Mouse (Mus musculus): ENCODE measurements around the gene Slc25a39.

Slc25a39 gene

DNA sequence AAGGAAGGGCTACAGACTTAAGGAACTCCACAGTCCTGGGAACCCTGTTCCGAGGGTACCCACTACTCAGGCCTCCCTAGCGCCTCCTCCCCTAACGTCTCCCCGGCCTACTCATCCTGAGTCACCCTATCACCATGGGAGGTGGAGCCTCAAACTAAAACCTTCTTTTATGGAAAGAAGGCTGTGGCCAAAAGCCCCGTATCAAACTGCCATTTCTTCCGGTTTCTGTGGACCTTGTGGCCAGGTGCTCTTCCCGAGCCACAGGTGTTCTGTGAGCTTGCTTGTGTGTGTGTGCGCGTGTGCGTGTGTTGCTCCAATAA lies 28.7 kb upstream of the Slc25a39 start:
- no peak for DNase-seq (ENCODE audit: low read depth, low spot score)

DNA sequence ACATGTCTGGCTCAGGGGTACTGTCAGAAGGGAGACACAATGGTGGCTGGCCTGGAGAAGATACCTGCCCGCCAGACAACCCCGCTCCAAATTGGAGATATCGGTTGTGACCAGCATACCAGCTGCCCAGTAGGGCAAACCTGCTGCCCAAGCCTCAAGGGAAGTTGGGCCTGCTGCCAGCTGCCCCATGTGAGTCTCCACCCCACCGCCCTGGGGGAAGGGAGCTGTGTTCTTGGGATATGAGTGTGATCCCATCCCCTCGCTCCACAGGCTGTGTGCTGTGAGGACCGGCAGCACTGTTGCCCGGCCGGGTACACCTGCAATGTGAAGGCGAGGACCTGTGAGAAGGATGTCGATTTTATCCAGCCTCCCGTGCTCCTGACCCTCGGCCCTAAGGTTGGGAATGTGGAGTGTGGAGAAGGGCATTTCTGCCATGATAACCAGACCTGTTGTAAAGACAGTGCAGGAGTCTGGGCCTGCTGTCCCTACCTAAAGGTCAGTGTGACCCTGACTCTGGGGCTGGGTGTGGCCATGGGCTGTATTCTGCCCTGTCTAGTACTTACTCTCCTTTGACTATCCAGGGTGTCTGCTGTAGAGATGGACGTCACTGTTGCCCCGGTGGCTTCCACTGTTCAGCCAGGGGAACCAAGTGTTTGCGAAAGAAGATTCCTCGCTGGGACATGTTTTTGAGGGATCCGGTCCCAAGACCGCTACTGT lies 28.2 kb upstream of the Slc25a39 start:
- no peak for DNase-seq (ENCODE audit: low read depth, low spot score)

DNA sequence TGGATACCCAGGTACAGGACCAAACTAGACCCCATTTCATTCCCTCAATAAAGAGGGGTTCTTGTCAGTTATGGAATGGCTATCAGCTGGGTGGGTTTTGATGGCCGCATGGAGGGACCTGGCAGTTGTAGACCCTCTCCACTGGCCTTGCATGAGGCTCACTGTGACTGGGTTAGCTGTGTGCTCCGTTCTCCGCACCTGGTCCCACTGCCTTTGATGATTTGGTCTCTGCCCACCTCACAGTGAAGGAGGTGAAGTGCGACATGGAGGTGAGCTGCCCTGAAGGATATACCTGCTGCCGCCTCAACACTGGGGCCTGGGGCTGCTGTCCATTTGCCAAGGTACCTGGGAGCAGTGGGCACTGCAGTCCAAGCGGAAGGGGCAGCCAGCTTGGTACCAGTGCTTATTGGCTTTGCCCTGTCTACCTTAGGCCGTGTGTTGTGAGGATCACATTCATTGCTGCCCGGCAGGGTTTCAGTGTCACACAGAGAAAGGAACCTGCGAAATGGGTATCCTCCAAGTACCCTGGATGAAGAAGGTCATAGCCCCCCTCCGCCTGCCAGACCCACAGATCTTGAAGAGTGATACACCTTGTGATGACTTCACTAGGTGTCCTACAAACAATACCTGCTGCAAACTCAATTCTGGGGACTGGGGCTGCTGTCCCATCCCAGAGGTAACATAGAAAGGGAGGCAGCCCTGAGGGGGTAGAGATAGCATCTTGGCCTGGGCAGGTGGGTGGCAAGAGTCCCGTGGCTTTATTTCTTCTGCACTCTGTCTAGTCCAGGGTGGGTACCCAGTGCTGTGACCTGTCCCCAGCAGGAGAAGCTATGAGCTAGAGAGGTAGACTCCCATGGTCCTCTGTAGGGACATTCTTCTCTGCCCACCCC lies 27.3 kb upstream of the Slc25a39 start:
- no peak for DNase-seq (ENCODE audit: low read depth, low spot score)

DNA sequence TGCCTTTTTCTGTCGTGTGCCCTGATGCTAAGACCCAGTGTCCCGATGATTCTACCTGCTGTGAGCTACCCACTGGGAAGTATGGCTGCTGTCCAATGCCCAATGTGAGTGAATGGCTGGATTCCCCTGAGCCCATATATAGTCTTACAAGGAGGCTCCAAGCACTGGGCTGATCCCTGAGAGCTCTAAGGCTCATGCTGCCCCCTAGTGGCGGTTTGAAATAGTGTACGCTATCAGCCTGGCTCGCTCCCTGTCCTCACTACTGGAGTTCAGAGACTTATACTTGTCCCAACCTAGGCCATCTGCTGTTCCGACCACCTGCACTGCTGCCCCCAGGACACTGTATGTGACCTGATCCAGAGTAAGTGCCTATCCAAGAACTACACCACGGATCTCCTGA lies 26.7 kb upstream of the Slc25a39 start:
- DNase-seq (ENCODE audit: low read depth, low spot score), result peak; percentile 91

DNA sequence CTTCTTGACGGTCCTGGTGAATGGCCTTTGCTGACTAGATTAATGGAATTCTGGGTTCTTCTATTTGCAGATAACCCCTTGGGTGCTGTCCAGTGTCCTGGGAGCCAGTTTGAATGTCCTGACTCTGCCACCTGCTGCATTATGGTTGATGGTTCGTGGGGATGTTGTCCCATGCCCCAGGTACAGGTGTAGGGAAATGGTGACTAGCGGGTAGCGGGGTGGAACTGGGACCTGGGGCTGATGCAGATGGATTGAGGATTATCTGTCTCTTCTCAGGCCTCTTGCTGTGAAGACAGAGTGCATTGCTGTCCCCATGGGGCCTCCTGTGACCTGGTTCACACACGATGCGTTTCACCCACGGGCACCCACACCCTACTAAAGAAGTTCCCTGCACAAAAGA lies 26.1 kb upstream of the Slc25a39 start:
- DNase-seq (ENCODE audit: low read depth, low spot score), result no peak

DNA sequence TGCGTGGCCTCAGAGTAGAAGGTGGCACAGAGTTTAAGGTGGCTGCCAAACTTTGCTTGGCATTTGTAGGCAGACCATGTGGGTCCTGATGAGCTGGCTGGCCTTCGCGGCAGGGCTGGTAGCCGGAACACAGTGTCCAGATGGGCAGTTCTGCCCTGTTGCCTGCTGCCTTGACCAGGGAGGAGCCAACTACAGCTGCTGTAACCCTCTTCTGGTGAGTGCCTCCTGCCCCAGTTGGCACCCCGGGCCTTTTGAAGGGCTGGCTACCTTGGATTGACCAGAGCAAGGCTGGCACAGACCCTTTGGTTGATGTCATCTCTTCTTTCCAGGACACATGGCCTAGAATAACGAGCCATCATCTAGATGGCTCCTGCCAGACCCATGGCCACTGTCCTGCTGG lies 25.1 kb upstream of the Slc25a39 start:
- DNase-seq (ENCODE audit: low read depth, low spot score), result no peak

DNA sequence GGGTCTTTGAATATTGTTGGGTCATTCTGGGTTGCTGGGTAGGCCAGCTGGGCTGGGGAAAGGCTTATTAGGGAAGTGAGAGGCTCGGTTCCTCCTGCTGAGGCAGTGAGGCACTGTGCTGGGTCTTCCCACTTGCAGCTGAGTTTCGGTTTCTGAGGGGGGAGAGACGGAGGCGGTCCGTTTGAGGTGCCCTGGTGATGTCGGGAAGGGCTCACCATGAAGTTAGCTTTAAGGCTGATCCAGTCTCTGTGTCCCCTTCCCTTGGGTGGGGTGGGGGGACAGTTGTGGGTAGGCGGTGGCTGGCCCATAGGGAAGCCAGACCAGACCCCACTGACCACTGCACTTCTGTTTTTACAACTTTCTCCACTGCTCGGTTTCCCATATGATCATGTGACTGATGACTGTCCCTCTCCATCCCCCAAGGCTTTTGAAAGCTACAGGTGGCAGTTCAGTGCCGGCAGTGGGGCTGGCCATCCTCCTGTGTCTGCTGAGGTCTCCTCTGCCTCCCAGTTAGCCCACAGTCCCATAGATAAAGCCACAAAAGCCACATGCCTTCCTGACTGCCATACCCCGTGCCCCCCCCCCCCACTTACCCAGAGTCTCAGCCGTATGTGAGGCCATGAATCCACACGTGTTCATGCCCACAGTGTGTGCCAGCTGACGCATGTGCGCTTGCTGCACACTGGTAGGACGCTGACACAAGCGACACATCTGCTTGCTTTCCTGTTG lies 24.5 kb upstream of the Slc25a39 start:
- no peak for DNase-seq (ENCODE audit: low read depth, low spot score)

DNA sequence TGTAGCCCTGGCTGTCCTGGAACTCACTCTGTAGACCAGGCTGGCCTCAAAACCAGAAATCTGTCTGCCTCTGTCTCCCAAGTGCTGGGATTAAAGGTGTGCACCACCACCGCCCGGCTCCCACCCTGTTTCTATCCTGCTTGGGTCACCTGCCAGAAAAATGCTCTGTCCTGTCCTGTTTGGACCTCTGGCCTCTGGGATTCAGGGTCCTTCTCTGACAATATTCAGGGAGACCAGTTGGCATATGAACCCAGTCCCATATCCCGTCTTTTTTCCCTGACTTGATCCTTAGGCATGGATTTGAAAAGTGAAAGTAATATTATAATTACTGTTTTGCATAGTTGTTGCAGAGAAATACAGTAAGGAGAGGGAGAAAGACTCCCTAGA lies 24.0 kb upstream of the Slc25a39 start:
- DNase-seq (ENCODE audit: low read depth, low spot score), result no peak

DNA sequence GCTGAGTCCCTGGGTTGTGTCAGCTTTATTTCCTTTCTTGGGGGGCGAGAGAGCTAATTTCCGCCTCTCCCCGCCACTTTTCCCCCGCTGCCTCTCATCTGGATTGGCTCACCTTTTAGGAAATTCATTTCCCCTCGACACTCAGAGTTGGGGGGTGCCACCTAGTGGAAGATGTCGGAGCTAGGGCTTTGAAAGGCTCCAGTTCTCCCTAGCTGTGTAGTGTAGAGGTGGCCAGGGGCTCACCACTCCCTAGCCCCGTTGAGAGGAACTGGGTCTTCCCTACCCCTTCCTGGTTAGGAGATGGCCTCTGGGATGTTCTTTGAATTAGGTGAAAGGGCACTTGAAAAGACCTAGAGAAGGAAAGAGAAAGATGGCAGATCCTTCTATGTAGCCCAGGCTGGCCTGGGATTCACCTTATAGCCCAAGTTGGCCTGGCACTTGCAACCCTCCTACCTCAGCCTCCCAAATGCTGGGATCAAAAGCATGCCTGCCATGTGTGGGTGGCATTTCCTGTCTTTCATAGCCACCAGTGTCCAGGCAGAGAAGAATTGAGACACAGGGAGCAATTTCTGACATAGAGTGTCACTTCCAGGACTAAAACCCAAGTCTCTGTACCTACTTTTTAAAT lies 23.4 kb upstream of the Slc25a39 start:
- peak; percentile 84 for DNase-seq (ENCODE audit: low read depth, low spot score)

DNA sequence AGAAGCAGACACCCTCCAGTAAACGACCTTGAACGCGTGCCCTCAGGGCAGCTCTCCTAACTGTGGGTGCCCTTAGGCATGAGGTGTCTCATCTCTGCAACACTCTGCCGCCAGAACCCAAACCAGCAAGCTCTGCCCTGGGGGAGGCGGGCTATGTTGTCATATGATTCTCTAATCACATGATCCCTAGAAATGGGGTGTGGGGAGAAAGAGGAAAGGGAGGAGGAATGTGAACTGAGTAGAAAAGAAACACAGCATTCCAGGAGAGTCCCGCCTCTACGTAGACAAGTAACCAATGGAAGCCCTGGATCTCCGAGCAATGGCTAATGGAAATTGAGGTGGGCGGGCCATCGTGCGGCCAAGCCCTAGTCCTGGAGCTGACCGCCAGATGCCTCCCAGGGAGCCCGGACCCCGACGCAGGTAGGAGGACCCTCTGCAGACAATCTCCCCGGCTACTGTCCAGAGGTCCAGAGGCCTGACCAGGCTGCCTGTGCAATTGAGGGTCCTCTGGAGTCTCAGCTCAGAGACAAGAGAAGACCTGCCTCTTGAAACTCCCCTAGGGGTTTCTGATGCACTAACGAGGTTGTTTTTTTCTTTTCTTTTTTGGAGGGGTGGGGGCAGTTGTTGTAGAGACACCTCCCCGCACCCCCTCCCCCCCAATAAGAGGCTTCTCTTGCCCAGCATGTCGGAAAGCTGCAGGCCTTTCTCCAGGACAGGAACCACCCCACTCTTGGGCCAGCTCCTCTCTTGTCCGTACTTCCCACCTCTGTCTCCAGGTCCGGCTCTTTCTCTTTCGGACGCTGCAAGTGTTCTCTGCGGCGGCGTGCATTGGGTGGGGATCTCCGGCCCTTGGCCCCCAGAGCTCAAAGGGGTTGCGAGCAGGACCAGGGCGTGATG lies 22.6 kb upstream of the Slc25a39 start, which contains the start of gene Grn:
Gene Grn, plus strand, starts transcription at position 195 of the 897 bp plus-strand sequence.
- peak; percentile 94 for DNase-seq (ENCODE audit: low read depth, low spot score)

DNA sequence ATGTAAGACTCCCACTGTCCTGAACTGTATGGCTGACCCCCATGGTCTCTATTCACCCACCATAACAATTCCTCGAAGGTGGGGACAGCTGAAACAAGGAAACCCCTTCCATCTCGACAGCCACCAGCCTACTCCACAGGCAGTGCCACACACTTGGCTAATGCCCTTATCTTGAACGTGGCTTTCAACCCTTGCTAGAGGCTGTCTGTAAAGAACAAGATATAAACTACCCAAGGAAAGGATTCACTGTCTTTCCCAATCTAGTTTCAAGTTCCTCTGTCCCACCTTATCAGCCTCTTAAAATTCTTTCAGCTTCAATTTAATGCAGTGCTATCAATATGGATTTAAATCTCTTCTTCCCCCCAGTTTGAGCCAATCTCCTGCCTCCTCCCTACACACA lies 21.8 kb upstream of the Slc25a39 start:
- DNase-seq (ENCODE audit: low read depth, low spot score), result no peak

DNA sequence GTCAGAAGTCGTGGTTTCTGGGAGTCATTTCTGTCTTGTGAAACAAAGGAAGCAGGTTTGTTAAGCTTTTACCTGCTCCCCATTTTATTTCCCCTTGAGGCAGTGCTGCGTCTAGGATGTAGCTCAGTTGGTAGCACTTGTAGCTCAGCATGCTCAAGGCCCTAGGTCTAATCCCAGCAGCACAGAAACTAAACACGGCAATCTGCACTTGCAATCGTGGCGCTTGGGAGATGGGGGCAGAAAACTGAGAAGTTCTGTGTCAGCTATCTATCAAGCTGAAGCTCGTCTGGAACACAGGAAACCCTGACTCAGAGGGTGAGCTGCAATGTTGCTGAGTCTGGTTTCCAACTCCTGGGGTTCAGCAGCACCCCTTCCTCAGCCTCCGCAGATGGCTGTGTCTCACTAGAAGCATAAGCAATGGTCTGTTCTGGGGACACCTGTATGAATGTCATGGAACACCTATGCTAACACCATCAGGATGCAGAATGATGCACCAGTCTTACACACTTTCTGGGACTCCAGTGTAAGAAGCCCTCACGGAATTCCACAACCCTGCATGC lies 21.3 kb upstream of the Slc25a39 start:
- no peak for DNase-seq (ENCODE audit: low read depth, low spot score)

DNA sequence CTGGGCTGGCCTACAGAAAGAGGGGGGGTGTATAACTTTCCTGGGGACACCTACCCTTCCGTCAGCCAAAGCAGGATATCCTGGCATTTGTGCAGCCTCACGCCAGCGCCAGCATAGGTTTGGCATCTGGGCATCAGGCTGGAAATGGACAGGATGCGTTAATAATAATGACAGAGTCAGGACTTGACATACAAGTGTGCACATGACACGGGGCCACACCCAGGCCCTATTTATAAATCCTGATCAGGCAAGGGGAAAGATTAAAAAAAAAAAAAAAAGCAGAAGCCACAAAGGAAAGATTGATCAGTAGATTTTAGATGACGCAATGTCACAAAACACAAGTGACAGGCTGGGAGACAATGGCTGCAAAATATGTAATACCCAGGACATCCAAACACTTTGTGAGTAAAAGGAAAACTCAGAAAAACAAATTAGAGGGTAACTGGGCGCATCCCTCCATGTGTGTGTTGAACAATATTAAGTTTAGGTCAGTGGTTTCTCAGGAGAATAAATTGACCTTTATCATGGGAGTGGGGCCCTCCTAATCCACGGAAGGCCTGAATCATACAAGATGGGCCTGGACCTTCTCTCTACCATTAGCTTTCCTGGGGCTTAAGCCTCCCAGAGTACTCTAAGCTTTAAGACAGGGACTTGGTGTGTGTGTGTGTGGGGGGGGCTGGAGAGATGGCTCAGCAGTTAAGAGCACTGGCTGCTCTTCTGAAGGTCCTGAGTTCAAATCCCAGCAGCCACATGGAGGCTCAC lies 18.0 kb upstream of the Slc25a39 start:
- no peak for DNase-seq (ENCODE audit: low read depth, low spot score)

DNA sequence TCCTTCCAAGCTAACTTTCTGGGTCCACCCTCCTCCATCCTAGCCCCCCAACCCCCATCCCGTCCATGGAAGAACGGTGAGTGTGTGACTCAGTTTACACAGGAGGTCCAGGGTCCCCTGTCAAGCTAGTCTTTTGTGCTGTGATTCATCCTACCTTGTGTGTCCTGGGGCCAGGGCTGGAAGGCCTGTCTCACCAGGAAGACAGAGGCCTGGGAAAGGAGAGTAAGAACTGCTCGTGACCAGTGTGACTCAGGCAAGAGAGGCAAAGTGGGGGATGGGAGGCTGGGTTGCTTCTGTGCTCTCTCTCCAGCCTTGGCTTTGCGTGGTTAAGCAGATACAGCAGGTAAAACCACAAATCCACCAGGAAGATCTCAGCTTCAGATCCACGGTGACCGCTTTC lies 16.9 kb upstream of the Slc25a39 start:
- DNase-seq (ENCODE audit: low read depth, low spot score), result no peak

DNA sequence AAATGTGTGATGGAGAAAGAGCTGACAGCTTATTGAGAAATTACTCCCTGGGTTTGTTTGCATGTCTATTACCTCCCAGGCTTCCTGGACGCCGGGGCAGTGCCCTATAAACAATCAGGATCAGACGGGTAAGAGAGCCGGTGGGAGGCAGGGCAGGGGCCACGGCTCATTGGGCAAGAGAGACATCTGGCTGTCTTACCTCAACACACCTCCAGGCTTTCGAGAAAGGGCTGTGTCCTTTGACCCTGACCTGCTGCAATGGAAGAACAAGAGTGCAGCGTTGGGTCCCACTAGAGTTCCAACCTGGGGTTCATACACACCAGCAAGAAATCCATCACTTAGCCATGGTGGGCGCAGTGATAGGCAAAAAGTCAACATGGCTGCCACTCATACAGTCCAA lies 13.8 kb upstream of the Slc25a39 start:
- DNase-seq (ENCODE audit: low read depth, low spot score), result no peak

DNA sequence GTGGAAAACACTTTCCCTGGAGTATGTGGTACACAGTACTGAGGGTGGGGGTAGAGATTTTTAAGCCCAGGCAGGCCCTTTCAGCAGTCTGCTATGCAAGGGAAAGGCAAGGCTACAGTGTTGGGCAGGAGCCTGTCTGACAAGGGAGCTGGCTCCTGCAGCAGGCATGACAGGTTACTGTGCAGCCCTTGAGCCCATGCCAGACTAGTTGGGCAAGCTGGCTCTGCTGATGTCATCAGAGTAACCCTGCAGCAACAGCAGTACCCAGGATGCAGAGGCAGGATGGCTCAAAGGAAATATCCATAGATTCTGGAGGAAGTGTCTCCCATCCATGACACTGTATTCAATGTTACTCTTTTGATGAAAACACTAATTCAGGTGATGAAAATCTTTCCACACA lies 11.1 kb upstream of the Slc25a39 start:
- DNase-seq (ENCODE audit: low read depth, low spot score), result no peak

DNA sequence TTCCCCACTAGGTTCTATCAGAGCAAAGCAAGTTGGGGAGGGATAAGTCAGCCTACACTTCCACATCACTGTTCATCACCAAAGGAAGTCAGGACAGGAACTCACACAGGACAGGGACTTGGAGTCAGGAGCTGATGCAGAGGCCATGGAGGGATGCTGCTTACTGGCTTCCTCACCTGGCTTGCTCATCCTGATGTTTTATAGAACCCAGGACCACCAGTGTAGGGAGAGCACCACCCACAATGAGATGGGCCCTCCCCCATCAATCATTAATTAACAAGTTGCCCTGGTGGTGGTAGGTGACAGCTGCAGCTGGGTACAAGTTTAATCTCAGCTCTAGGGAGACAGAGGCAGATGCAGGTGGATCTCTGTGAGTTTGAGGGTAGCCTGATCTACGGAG lies 9.4 kb upstream of the Slc25a39 start:
- DNase-seq (ENCODE audit: low read depth, low spot score), result no peak

DNA sequence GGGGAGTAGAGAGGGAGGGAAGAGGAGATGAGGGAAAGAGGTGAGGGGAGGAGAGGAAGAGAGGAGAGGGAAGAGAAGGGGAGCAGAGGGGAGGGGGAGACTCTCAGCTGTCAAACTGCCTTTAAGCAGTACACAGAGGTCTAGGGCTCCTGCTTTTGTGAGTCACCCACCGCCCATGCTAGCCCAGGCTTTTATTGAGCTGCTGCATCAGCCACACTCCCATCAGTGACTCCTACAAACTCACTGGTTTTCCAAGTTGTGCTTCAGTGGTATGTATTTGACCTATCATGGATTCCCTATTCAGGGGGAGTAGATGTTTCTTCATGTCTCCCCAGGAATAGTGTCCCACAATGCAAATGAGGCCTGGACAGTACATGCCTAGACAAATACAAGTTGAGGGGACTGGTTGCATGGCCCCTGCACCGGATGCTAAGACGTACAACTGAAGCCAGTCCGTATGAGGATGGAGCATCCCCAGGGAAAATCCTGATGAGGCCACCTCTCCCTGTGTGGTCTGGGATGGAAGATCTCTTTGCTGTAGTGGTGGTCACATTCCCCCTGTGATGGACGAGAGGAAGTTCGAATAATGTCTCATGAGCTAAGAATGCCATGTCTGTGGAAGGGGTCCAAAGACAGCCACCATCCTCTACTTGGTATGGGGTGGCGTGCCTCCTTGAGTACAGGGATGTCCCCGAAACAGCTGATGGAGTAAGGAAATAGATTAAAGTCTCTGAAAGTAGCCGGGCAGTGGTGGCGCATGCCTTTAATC lies 7.5 kb upstream of the Slc25a39 start:
- no peak for DNase-seq (ENCODE audit: low read depth, low spot score)

DNA sequence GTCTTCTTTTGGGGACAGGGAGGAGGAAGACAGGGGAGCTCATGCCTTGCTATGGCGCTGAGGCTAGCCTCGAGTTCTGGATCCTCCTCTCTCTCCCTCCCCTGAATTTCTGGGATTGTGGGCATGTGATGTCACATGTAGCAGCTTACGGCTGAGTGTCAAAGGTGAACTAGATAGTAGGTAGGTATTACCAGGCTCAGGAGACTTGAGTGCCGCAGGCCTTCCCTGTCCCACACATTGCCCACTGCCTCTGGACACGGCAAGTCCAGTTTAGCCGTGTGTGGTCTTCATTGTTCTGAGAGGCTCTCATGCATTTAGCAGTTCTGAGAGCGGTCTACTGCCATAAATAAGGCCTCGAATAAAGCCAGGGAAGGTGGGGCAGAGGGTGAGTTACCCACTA lies 5.3 kb upstream of the Slc25a39 start:
- no peak for DNase-seq (ENCODE audit: low read depth, low spot score)

Data from mesoderm, embryonic 11.5 days (tissue).